Mouse (Mus musculus) megakaryocyte, embryonic 14.5 days (primary cell): ENCODE measurements around the gene Olfr1451.

ENCODE experiments used
- FLI1 ChIP-seq: IDR thresholded peaks from 2 replicates; pipeline ENCODE4 v1.6.1; 2012; ENCODE audit warnings: low read length, inconsistent platforms, mixed read lengths
- GATA1 ChIP-seq: IDR thresholded peaks from 3 replicates; pipeline ENCODE4 v1.6.1; 2012; ENCODE audit warnings: mixed read lengths, low read length, inconsistent platforms, borderline replicate concordance

DNA sequence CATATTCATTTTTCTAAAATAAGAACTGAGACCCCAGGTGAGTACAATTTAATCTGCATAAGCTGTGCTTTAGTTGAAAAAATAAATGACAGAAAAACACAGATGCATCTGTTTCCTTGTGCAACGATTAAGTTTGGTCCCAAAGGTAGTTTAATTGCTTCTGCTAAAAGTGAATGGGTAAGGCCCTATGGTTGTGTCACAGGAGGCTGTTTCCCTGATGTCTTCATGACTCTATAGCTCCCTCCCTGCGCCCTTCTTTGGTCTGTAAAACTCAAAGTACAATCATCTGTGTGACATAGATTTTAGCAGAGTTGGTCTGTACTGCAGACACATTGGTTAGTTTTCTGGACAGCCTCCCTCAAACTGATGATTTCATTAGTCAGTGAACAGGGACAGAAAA, at the start of gene Olfr1451:
- no peak for TF ChIP-seq GATA1
- TF ChIP-seq FLI1 = no peak
